Mouse (Mus musculus) spleen, adult 12 weeks (tissue): ENCODE measurements around the gene Gsg1.

Source experiments
- DNase-seq: peaks from one replicate; pipeline ENCODE4 v3.0.0; 2022; ENCODE audit warnings: low spot score

Gsg1 gene

GRCm38 (mm10) chr6:135204869-135205268, 49.3 kb downstream of the Gsg1 start:
- DNase-seq = no peak

- DNase-seq = no peak
Observed at GRCm38 (mm10) chr6:135203737-135204136, 50.4 kb downstream of the Gsg1 start.

GRCm38 (mm10) chr6:135202668-135203067, 51.5 kb downstream of the Gsg1 start:
- no peak for DNase-seq

- DNase-seq = no peak
Observed at GRCm38 (mm10) chr6:135200122-135200957, 53.8 kb downstream of the Gsg1 start.

GRCm38 (mm10) chr6:135198726-135199125, 55.4 kb downstream of the Gsg1 start:
- DNase-seq = no peak

- peak; percentile 82 for DNase-seq
Observed at GRCm38 (mm10) chr6:135197921-135198532, 56.1 kb downstream of the Gsg1 start, which contains the start of the genes Fam234b and Hebp1. Fam234b (plus strand) TSS chr6:135197977. Hebp1 (minus strand) TSS chr6:135198022.

GRCm38 (mm10) chr6:135197446-135197845, 56.7 kb downstream of the Gsg1 start:
- no peak for DNase-seq

- peak; percentile 64 for DNase-seq
Observed at GRCm38 (mm10) chr6:135196707-135197106, 57.4 kb downstream of the Gsg1 start.

- DNase-seq = peak; percentile 49
Observed at GRCm38 (mm10) chr6:135194907-135195306, 59.2 kb downstream of the Gsg1 start.

GRCm38 (mm10) chr6:135193733-135194132, 60.4 kb downstream of the Gsg1 start:
- no peak for DNase-seq

GRCm38 (mm10) chr6:135192993-135193392, 61.2 kb downstream of the Gsg1 start:
- DNase-seq = no peak

- DNase-seq = no peak
Observed at GRCm38 (mm10) chr6:135191906-135192305, 62.2 kb downstream of the Gsg1 start.

GRCm38 (mm10) chr6:135190122-135190521, 64.0 kb downstream of the Gsg1 start:
- DNase-seq = no peak

GRCm38 (mm10) chr6:135188629-135189028, 65.5 kb downstream of the Gsg1 start:
- DNase-seq = no peak
